Mouse (Mus musculus) megakaryocyte progenitor cell, adult 5-6 weeks (primary cell): Measurements from ENCODE around the gene Galr3. TPM values are rescaled to one million over a fixed set of nuclear protein-coding genes. Genes with fewer than 3 reads are reported as not detected.

ENCODE experiments used
- ATAC-seq: replicated peaks from 2 replicates; pipeline ENCODE4 v1.8.0; 2016; ENCODE audit warnings: mild to moderate bottlenecking, moderate TSS enrichment, inconsistent platforms; ENCODE audit not compliant: poor library complexity
- total RNA-seq, 2 experiments: library from RNA; stranded (forward) in 1 of 2; stranded (reverse) in 1 of 2; fragments of 157-497, 149-512 nt in 1 of 2; fragments of 200-1000 nt in 1 of 2; gene quantifications; 2 replicates each; pipeline versions ENCODE4 v1.2.3 to v1.2.4; 2015 to 2017

The Galr3 gene
- total RNA-seq, 2 experiments from 2014 or later, result 0.29 to 0.69 TPM

- ATAC-seq, result peak; percentile 45
Measured at GRCm38 (mm10) chr15:79051461-79052360, 10.0 kb downstream of the Galr3 start.

- no peak for ATAC-seq
Measured at GRCm38 (mm10) chr15:79052366-79052765, 10.7 kb downstream of the Galr3 start.

GRCm38 (mm10) chr15:79056601-79057000, 14.9 kb downstream of the Galr3 start:
- ATAC-seq, result no peak

GRCm38 (mm10) chr15:79057850-79058249, 16.2 kb downstream of the Galr3 start:
- no peak for ATAC-seq

GRCm38 (mm10) chr15:79060887-79061565, 19.3 kb downstream of the Galr3 start:
- peak; percentile 14; the same call in 1 of the 2 replicates for ATAC-seq

GRCm38 (mm10) chr15:79062376-79063159, 20.9 kb downstream of the Galr3 start, which contains the start of gene Ankrd54:
Gene Ankrd54, minus strand, starts transcription at chr15:79062893.
- peak; percentile 94 for ATAC-seq

GRCm38 (mm10) chr15:79063160-79063740, 21.6 kb downstream of the Galr3 start:
- ATAC-seq, result no peak

GRCm38 (mm10) chr15:79065086-79065770, 23.5 kb downstream of the Galr3 start:
- ATAC-seq, result no peak

GRCm38 (mm10) chr15:79066276-79066675, 24.6 kb downstream of the Galr3 start:
- ATAC-seq, result no peak

- peak; percentile 27 for ATAC-seq
Measured at GRCm38 (mm10) chr15:79067631-79068030, 25.9 kb downstream of the Galr3 start.

GRCm38 (mm10) chr15:79068416-79068815, 26.7 kb downstream of the Galr3 start:
- 0 out of 2 replicates have a peak, but pooled peaks have one; percentile 24 for ATAC-seq

GRCm38 (mm10) chr15:79071117-79072039, 29.7 kb downstream of the Galr3 start:
- ATAC-seq, result no peak

GRCm38 (mm10) chr15:79073752-79074151, 32.1 kb downstream of the Galr3 start:
- no peak for ATAC-seq

GRCm38 (mm10) chr15:79074446-79074845, 32.8 kb downstream of the Galr3 start:
- ATAC-seq, result no peak

GRCm38 (mm10) chr15:79074913-79075532, 33.3 kb downstream of the Galr3 start, which contains the start of gene Eif3l:
Gene Eif3l, plus strand, starts transcription at chr15:79075179.
- ATAC-seq, result peak; percentile 90

GRCm38 (mm10) chr15:79075658-79076365, 34.1 kb downstream of the Galr3 start:
- no peak for ATAC-seq

- ATAC-seq, result no peak
Measured at GRCm38 (mm10) chr15:79079567-79079966, 37.9 kb downstream of the Galr3 start.

GRCm38 (mm10) chr15:79092284-79092683, 50.6 kb downstream of the Galr3 start:
- ATAC-seq, result no peak
